Mouse (Mus musculus): ENCODE results near the gene Myef2. TPM values are rescaled to one million over a fixed set of nuclear protein-coding genes. Genes with fewer than 3 reads are reported as not detected.

Gene Myef2
- polyA plus RNA-seq (2015; fragmentation: Nextera tagmentation; extraction: Ambion mirVana): 43.6 and 46.9 TPM in 2 replicates

GRCm38 (mm10) chr2:125123477-125123852 is at the start of gene Myef2:
TSS of gene Myef2 (minus strand) at chr2:125123661.
- H3K9ac ChIP-seq (ENCODE audit: low read depth, low read length): peak within 1 kb of the TSS; percentile 92
- peak within 1 kb of the TSS; percentile 74 for H3K4me3 ChIP-seq (ENCODE audit: low read length)
- no peaks in the 10 kb centered on the region for H3K9me3 ChIP-seq (ENCODE audit: control insufficient read depth, low read length)
- peak within 1 kb of the TSS; percentile 81 for H3K27ac ChIP-seq (ENCODE audit: low read length)
- WGBS: under 1% methylated on average over 40 of the region's 48 CpGs
- no peaks in the 10 kb centered on the region for H3K36me3 ChIP-seq (ENCODE audit: control insufficient read depth, insufficient read depth, low read length)
- peak within 1 kb of the TSS; percentile 77 for H3K4me2 ChIP-seq (ENCODE audit: low read depth, low read length)
- peak; percentile 90 for ATAC-seq
- no peaks in the 10 kb centered on the region for H3K27me3 ChIP-seq (replicated peaks; ENCODE audit: control insufficient read depth, insufficient read depth, low read length)
- peaks cover 12% of the 10 kb centered on the region; the same call in 1 of the 2 replicates for H3K4me1 ChIP-seq (ENCODE audit: control insufficient read depth, insufficient read depth, low read length)

- 77% methylated on average over 4 of the region's 4 CpGs for WGBS
- H3K27ac ChIP-seq (ENCODE audit: low read length): no peak overlapping the region
- H3K9ac ChIP-seq (ENCODE audit: low read depth, low read length): no peak overlapping the region
- ATAC-seq: no peak
- H3K4me2 ChIP-seq (ENCODE audit: low read depth, low read length): no peak overlapping the region
- no peak overlapping the region for H3K4me3 ChIP-seq (ENCODE audit: low read length)
- H3K4me1 ChIP-seq (ENCODE audit: control insufficient read depth, insufficient read depth, low read length): no peaks in the 10 kb centered on the region
- H3K9me3 ChIP-seq (ENCODE audit: control insufficient read depth, low read length): no peaks in the 10 kb centered on the region
- no peaks in the 10 kb centered on the region for H3K36me3 ChIP-seq (ENCODE audit: control insufficient read depth, insufficient read depth, low read length)
- H3K27me3 ChIP-seq (replicated peaks; ENCODE audit: control insufficient read depth, insufficient read depth, low read length): no peaks in the 10 kb centered on the region
These were observed 38.6 kb upstream of the Myef2 start for GRCm38 (mm10) chr2:125162012-125162470.

GRCm38 (mm10) chr2:125155504-125155903 is 32.0 kb upstream of the Myef2 start:
- 13% methylated on average over 2 of the region's 2 CpGs for WGBS
- Histone ChIP-seq H3K36me3 (ENCODE audit: control insufficient read depth, insufficient read depth, low read length) (no peaks in the 10 kb centered on the region), H3K9ac (ENCODE audit: low read depth, low read length) (no peak overlapping the region), H3K27ac (ENCODE audit: low read length) (no peak overlapping the region), H3K4me2 (ENCODE audit: low read depth, low read length) (no peak overlapping the region), H3K4me3 (ENCODE audit: low read length) (no peak overlapping the region), H3K4me1 (ENCODE audit: control insufficient read depth, insufficient read depth, low read length) (no peaks in the 10 kb centered on the region), H3K27me3 (replicated peaks; ENCODE audit: control insufficient read depth, insufficient read depth, low read length) (no peaks in the 10 kb centered on the region), H3K9me3 (ENCODE audit: control insufficient read depth, low read length) (no peaks in the 10 kb centered on the region)
- ATAC-seq: no peak

GRCm38 (mm10) chr2:125154294-125154693 is 30.8 kb upstream of the Myef2 start:
- no peak for ATAC-seq
- Histone ChIP-seq H3K36me3 (ENCODE audit: control insufficient read depth, insufficient read depth, low read length) (no peaks in the 10 kb centered on the region), H3K9me3 (ENCODE audit: control insufficient read depth, low read length) (no peaks in the 10 kb centered on the region), H3K4me2 (ENCODE audit: low read depth, low read length) (no peak overlapping the region), H3K4me1 (ENCODE audit: control insufficient read depth, insufficient read depth, low read length) (no peaks in the 10 kb centered on the region), H3K27ac (ENCODE audit: low read length) (no peak overlapping the region), H3K27me3 (replicated peaks; ENCODE audit: control insufficient read depth, insufficient read depth, low read length) (no peaks in the 10 kb centered on the region), H3K9ac (ENCODE audit: low read depth, low read length) (no peak overlapping the region), H3K4me3 (ENCODE audit: low read length) (no peak overlapping the region)
- WGBS: 71% methylated on average over 9 of the region's 9 CpGs

GRCm38 (mm10) chr2:125152388-125152787 is 28.9 kb upstream of the Myef2 start, which contains the start of gene Slc12a1:
TSS of gene Slc12a1 (plus strand) at chr2:125152505.
- no peak within 1 kb of the TSS for H3K4me2 ChIP-seq (ENCODE audit: low read depth, low read length)
- H3K4me1 ChIP-seq (ENCODE audit: control insufficient read depth, insufficient read depth, low read length): no peaks in the 10 kb centered on the region
- no peak within 1 kb of the TSS for H3K9ac ChIP-seq (ENCODE audit: low read depth, low read length)
- H3K36me3 ChIP-seq (ENCODE audit: control insufficient read depth, insufficient read depth, low read length): no peaks in the 10 kb centered on the region
- ATAC-seq: no peak
- no peak within 1 kb of the TSS for H3K4me3 ChIP-seq (ENCODE audit: low read length)
- no peaks in the 10 kb centered on the region for H3K9me3 ChIP-seq (ENCODE audit: control insufficient read depth, low read length)
- H3K27ac ChIP-seq (ENCODE audit: low read length): no peak within 1 kb of the TSS
- H3K27me3 ChIP-seq (replicated peaks; ENCODE audit: control insufficient read depth, insufficient read depth, low read length): no peaks in the 10 kb centered on the region
- 86% methylated on average over 6 of the region's 6 CpGs for WGBS

GRCm38 (mm10) chr2:125142336-125142735 is 18.9 kb upstream of the Myef2 start:
- ATAC-seq: no peak

GRCm38 (mm10) chr2:125136846-125137245 is 13.4 kb upstream of the Myef2 start:
- Histone ChIP-seq H3K27ac (ENCODE audit: low read length) (no peak overlapping the region), H3K4me1 (ENCODE audit: control insufficient read depth, insufficient read depth, low read length) (peaks cover 6% of the 10 kb centered on the region), H3K9ac (ENCODE audit: low read depth, low read length) (no peak overlapping the region), H3K4me3 (ENCODE audit: low read length) (no peak overlapping the region), H3K27me3 (replicated peaks; ENCODE audit: control insufficient read depth, insufficient read depth, low read length) (no peaks in the 10 kb centered on the region), H3K36me3 (ENCODE audit: control insufficient read depth, insufficient read depth, low read length) (no peaks in the 10 kb centered on the region), H3K4me2 (ENCODE audit: low read depth, low read length) (no peak overlapping the region), H3K9me3 (ENCODE audit: control insufficient read depth, low read length) (no peaks in the 10 kb centered on the region)
- WGBS: 30% methylated on average over 7 of the region's 7 CpGs
- ATAC-seq: no peak

More at GRCm38 (mm10) chr2:125142336-125142735, 18.9 kb upstream of the Myef2 start:
- Histone ChIP-seq H3K9ac (ENCODE audit: low read depth, low read length) (no peak overlapping the region), H3K27me3 (replicated peaks; ENCODE audit: control insufficient read depth, insufficient read depth, low read length) (no peaks in the 10 kb centered on the region), H3K27ac (ENCODE audit: low read length) (no peak overlapping the region), H3K9me3 (ENCODE audit: control insufficient read depth, low read length) (no peaks in the 10 kb centered on the region), H3K36me3 (ENCODE audit: control insufficient read depth, insufficient read depth, low read length) (no peaks in the 10 kb centered on the region), H3K4me2 (ENCODE audit: low read depth, low read length) (no peak overlapping the region), H3K4me1 (ENCODE audit: control insufficient read depth, insufficient read depth, low read length) (no peaks in the 10 kb centered on the region), H3K4me3 (ENCODE audit: low read length) (no peak overlapping the region)

- H3K36me3 ChIP-seq (ENCODE audit: control insufficient read depth, insufficient read depth, low read length): no peaks in the 10 kb centered on the region
- WGBS: 1% methylated on average over 39 of the region's 39 CpGs
- peak within 1 kb of the TSS; percentile 69 for H3K4me2 ChIP-seq (ENCODE audit: low read depth, low read length)
- H3K4me1 ChIP-seq (ENCODE audit: control insufficient read depth, insufficient read depth, low read length): peaks cover 6% of the 10 kb centered on the region
- no peak within 1 kb of the TSS for H3K27ac ChIP-seq (ENCODE audit: low read length)
- peak; percentile 71 for ATAC-seq
- no peaks in the 10 kb centered on the region for H3K27me3 ChIP-seq (replicated peaks; ENCODE audit: control insufficient read depth, insufficient read depth, low read length)
- H3K9me3 ChIP-seq (ENCODE audit: control insufficient read depth, low read length): no peaks in the 10 kb centered on the region
- peak within 1 kb of the TSS; percentile 37 for H3K4me3 ChIP-seq (ENCODE audit: low read length)
- no peak within 1 kb of the TSS for H3K9ac ChIP-seq (ENCODE audit: low read depth, low read length)
These were observed 12.7 kb upstream of the Myef2 start, which contains the start of gene Ctxn2 for GRCm38 (mm10) chr2:125135903-125136811. TSS of gene Ctxn2 (plus strand) at chr2:125136692.

- Histone ChIP-seq H3K9ac (ENCODE audit: low read depth, low read length) (no peak overlapping the region), H3K4me1 (ENCODE audit: control insufficient read depth, insufficient read depth, low read length) (peaks cover 6% of the 10 kb centered on the region), H3K27ac (ENCODE audit: low read length) (no peak overlapping the region), H3K27me3 (replicated peaks; ENCODE audit: control insufficient read depth, insufficient read depth, low read length) (no peaks in the 10 kb centered on the region), H3K9me3 (ENCODE audit: control insufficient read depth, low read length) (no peaks in the 10 kb centered on the region), H3K4me3 (ENCODE audit: low read length) (no peak overlapping the region), H3K36me3 (ENCODE audit: control insufficient read depth, insufficient read depth, low read length) (no peaks in the 10 kb centered on the region), H3K4me2 (ENCODE audit: low read depth, low read length) (no peak overlapping the region)
- 38% methylated on average over 4 of the region's 4 CpGs for WGBS
- ATAC-seq: no peak
These were observed 10.7 kb upstream of the Myef2 start for GRCm38 (mm10) chr2:125134113-125134512.
